Mouse (Mus musculus) forebrain, embryonic 12.5 days (tissue): ENCODE data around the gene Acads. TPM values are rescaled to one million over a fixed set of nuclear protein-coding genes. Genes with fewer than 3 reads are reported as not detected.

ENCODE experiments used
- ATAC-seq: fragments of 200-750 bp; cut with Nextera tagmentation; 2 replicates; pipeline ENCODE4 v1.8.0; 2017; ENCODE audit warnings: moderate TSS enrichment; ENCODE audit not compliant: low FRiP score
- H3K27ac ChIP-seq: fragments of 300-500 bp; sonication (generic); 2 replicates; pipeline ENCODE4 v1.5.1; 2016; ENCODE audit warnings: mild to moderate bottlenecking
- H3K27me3 ChIP-seq: fragments of 300-500 bp; sonication (generic); 2 replicates; pipeline ENCODE4 v1.6.1; 2016; ENCODE audit warnings: mild to moderate bottlenecking
- H3K36me3 ChIP-seq: fragments of 300-500 bp; sonication (generic); replicated peaks from 2 replicates; pipeline ENCODE4 v1.6.1; 2016; ENCODE audit warnings: mild to moderate bottlenecking
- H3K4me1 ChIP-seq: fragments of 300-500 bp; sonication (generic); 2 replicates; pipeline ENCODE4 v1.6.1; 2016
- H3K4me2 ChIP-seq: fragments of 300-500 bp; sonication (generic); 2 replicates; pipeline ENCODE4 v1.6.1; 2016; ENCODE audit warnings: mild to moderate bottlenecking, moderate library complexity
- H3K4me3 ChIP-seq: fragments of 300-500 bp; sonication (generic); replicated peaks from 2 replicates; pipeline ENCODE4 v1.5.1; 2016; ENCODE audit warnings: mild to moderate bottlenecking
- H3K9ac ChIP-seq: fragments of 300-500 bp; sonication (generic); 2 replicates; pipeline ENCODE4 v1.6.1; 2016; ENCODE audit warnings: mild to moderate bottlenecking
- H3K9me3 ChIP-seq: fragments of 300-500 bp; sonication (generic); 2 replicates; pipeline ENCODE4 v1.6.1; 2016
- WGBS: fragments of 180-500 bp; shearing (Covaris S2); methylation state at CpG from one replicate; pipeline ENCODE4 v1.1.7; 2016; 5-methylcytosine and 5-hydroxymethylcytosine counted together
- polyA plus RNA-seq: library from polyadenylated mRNA; unstranded; fragments of >200 nt; fragmentation: Nextera tagmentation; extraction: Ambion mirVana; gene quantifications from 2 replicates; pipeline ENCODE4 v1.2.1, GENCODE M21; 2016

Gene Acads
- polyA plus RNA-seq, 1 experiment from 2014 or later, result 33.0 TPM

DNA sequence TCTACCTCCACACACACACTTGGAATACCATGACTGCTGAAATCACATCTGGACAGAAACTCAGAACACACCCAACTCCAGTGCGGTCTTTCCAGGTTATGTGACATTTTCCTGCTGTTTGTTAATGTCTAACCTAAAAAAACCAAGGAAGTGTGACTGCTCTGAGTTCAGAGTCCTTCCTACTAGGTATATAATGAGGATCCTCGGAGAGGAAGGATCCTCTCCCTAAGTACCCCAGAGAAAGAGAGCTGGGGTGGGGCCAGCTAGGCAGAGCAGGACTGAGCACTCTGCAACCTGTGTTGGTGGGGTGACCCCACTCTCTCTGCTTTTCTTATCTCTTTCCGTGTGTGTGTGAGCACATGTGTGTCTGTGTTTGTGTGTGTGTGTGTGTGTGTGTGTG lies 28.2 kb upstream of the Acads start:
- no peak overlapping the region for H3K4me2 ChIP-seq
- no peak overlapping the region for H3K27ac ChIP-seq
- no peak overlapping the region for H3K9ac ChIP-seq
- no peak overlapping the region for H3K4me3 ChIP-seq
- no peaks in the 10 kb centered on the region for H3K27me3 ChIP-seq
- peaks cover 72% of the 10 kb centered on the region for H3K36me3 ChIP-seq
- WGBS, result 94% methylated on average over 3 of the region's 3 CpGs
- 0 out of 2 replicates have a peak, but pooled peaks cover 6% of the 10 kb centered on the region for H3K4me1 ChIP-seq
- H3K9me3 ChIP-seq, result no peaks in the 10 kb centered on the region
- no peak for ATAC-seq

- Histone ChIP-seq H3K36me3 (peaks cover 72% of the 10 kb centered on the region), H3K4me2 (no peak overlapping the region), H3K4me1 (0 out of 2 replicates have a peak, but pooled peaks cover 6% of the 10 kb centered on the region), H3K4me3 (no peak overlapping the region), H3K9me3 (no peaks in the 10 kb centered on the region), H3K9ac (no peak overlapping the region), H3K27me3 (no peaks in the 10 kb centered on the region), H3K27ac (no peak overlapping the region)
- no peak for ATAC-seq
Measured at GRCm38 (mm10) chr5:115146747-115147130, 27.6 kb upstream of the Acads start.

- H3K36me3 ChIP-seq, result peaks cover 68% of the 10 kb centered on the region
Measured at GRCm38 (mm10) chr5:115145976-115146746, 27.0 kb upstream of the Acads start.

DNA sequence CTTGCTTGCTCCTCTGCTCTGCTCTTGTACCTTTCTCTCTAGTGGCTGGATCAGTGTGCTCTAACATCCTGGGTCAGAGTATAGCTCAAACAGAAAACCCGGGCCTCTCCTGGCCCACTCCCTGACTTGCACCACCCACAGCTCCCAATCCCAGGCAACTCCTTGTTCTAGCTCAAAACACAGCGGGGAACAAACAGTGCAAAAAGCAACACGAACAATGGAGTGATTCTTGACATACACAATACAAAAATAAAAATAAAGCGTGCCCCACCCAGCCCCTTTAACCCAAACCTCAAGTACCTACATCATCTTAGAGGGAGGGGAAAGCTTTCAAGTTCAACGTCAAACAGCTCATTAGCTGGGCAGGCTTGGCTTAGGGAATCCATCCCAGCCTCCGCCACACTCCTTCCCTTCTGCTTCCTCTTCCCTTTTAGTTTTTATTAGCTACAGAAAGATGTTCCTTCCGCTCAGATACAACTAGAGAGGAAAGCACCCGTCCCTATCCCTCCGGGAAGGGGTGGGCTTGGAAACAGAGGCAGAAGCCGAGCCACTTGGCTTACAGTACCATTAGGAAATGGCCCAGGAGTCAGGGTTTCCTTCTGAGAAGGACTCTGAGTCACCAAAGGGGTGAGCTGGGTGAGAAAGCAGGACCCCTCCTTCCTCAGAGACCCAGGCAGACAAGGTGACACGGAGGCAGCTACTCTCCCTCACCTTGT lies 26.3 kb upstream of the Acads start:
- no peak overlapping the region; the same call in 1 of the 2 replicates for H3K9ac ChIP-seq
- no peak overlapping the region for H3K4me3 ChIP-seq
- peaks cover 62% of the 10 kb centered on the region for H3K36me3 ChIP-seq
- no peak overlapping the region for H3K4me2 ChIP-seq
- H3K4me1 ChIP-seq, result 0 out of 2 replicates have a peak, but pooled peaks cover 6% of the 10 kb centered on the region
- no peak for ATAC-seq
- no peaks in the 10 kb centered on the region for H3K9me3 ChIP-seq
- H3K27me3 ChIP-seq, result no peaks in the 10 kb centered on the region
- WGBS, result 79% methylated on average over 11 of the region's 11 CpGs
- no peak overlapping the region for H3K27ac ChIP-seq

More at GRCm38 (mm10) chr5:115145976-115146746, 27.0 kb upstream of the Acads start:
- H3K27me3 ChIP-seq, result no peaks in the 10 kb centered on the region
- H3K27ac ChIP-seq, result no peak overlapping the region
- H3K9me3 ChIP-seq, result no peaks in the 10 kb centered on the region
- H3K4me2 ChIP-seq, result no peak overlapping the region
- H3K4me1 ChIP-seq, result 0 out of 2 replicates have a peak, but pooled peaks cover 6% of the 10 kb centered on the region
- H3K4me3 ChIP-seq, result no peak overlapping the region
- 79% methylated on average over 6 of the region's 6 CpGs for WGBS
- H3K9ac ChIP-seq, result no peak overlapping the region
- ATAC-seq, result no peak

DNA sequence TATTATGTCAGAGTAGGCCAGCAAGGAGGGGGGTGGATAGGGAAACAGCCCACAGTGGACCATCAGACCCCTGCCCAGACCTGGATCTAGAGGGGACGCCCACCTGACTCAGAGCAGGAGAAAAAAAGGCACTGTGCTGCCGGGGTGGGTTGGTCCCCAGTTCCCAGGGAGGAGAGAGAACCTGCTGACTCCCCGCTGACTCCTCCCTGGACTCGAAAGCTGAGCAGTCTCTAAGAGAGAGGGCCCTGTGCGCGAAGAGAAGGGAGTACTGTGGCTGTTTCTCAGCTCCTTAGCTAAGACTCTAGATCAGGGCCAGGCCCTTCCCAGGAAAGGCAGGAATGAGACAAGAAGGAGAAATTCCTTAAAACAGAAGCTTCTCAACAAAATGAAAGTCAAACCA lies 25.3 kb upstream of the Acads start:
- peaks cover 52% of the 10 kb centered on the region for H3K36me3 ChIP-seq

GRCm38 (mm10) chr5:115143552-115143951 lies 24.4 kb upstream of the Acads start:
- Histone ChIP-seq H3K9me3 (no peaks in the 10 kb centered on the region), H3K4me2 (no peak overlapping the region), H3K27ac (no peak overlapping the region), H3K36me3 (peaks cover 45% of the 10 kb centered on the region), H3K27me3 (no peaks in the 10 kb centered on the region), H3K4me3 (no peak overlapping the region), H3K9ac (no peak overlapping the region), H3K4me1 (0 out of 2 replicates have a peak, but pooled peaks cover 6% of the 10 kb centered on the region)
- 82% methylated on average over 10 of the region's 10 CpGs for WGBS
- ATAC-seq, result no peak

More for the DNA sequence above, 25.3 kb upstream of the Acads start:
- ATAC-seq, result no peak
- Histone ChIP-seq H3K4me2 (no peak overlapping the region), H3K4me1 (0 out of 2 replicates have a peak, but pooled peaks cover 6% of the 10 kb centered on the region), H3K27ac (no peak overlapping the region), H3K4me3 (no peak overlapping the region), H3K27me3 (no peaks in the 10 kb centered on the region), H3K9me3 (no peaks in the 10 kb centered on the region), H3K9ac (no peak overlapping the region)
- 68% methylated on average over 6 of the region's 6 CpGs for WGBS

GRCm38 (mm10) chr5:115142166-115142697 lies 23.1 kb upstream of the Acads start:
- Histone ChIP-seq H3K27me3 (no peaks in the 10 kb centered on the region), H3K4me2 (no peak overlapping the region), H3K9me3 (no peaks in the 10 kb centered on the region), H3K4me3 (no peak overlapping the region), H3K4me1 (0 out of 2 replicates have a peak, but pooled peaks cover 6% of the 10 kb centered on the region), H3K27ac (no peak overlapping the region), H3K36me3 (peaks cover 32% of the 10 kb centered on the region), H3K9ac (no peak overlapping the region)
- ATAC-seq, result no peak
- 92% methylated on average over 9 of the region's 9 CpGs for WGBS

DNA sequence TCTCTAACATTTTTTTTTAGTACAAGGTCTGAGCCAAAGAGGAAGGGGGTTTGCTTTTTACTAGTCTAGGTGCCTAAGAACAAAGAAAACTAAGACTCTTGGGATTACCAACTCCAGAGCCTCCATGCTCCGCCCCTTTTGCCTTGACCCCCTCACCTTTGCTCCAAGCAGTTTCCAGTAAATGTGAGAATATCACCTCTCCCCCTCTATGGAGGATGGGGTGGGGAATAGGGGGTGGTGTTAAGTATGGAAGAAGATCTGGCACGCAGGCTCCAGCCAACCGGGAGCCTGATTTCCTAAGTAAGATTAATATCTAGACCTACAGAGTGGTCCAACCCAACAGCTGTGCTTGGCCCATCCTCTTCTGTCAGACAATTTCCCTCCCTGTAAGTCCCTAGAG lies 21.6 kb upstream of the Acads start:
- no peak overlapping the region for H3K9ac ChIP-seq
- H3K27me3 ChIP-seq, result no peaks in the 10 kb centered on the region
- peaks cover 17% of the 10 kb centered on the region for H3K36me3 ChIP-seq
- H3K27ac ChIP-seq, result no peak overlapping the region
- H3K4me2 ChIP-seq, result no peak overlapping the region
- 87% methylated on average over 3 of the region's 3 CpGs for WGBS
- H3K4me3 ChIP-seq, result no peak overlapping the region
- 0 out of 2 replicates have a peak, but pooled peaks cover 6% of the 10 kb centered on the region for H3K4me1 ChIP-seq
- ATAC-seq, result no peak
- H3K9me3 ChIP-seq, result no peaks in the 10 kb centered on the region

- WGBS, result 71% methylated on average over 4 of the region's 4 CpGs
- Histone ChIP-seq H3K4me1 (peaks cover 8% of the 10 kb centered on the region), H3K9me3 (no peaks in the 10 kb centered on the region), H3K36me3 (peaks cover 1% of the 10 kb centered on the region; the same call in 1 of the 2 replicates), H3K27ac (no peak overlapping the region), H3K9ac (no peak overlapping the region), H3K4me2 (no peak overlapping the region), H3K4me3 (no peak overlapping the region), H3K27me3 (no peaks in the 10 kb centered on the region)
- no peak for ATAC-seq
Measured at GRCm38 (mm10) chr5:115139124-115139523, 20.0 kb upstream of the Acads start.

- 0 out of 2 replicates have a peak within 1 kb of the TSS, but pooled peaks have one; percentile 42 for H3K27ac ChIP-seq
- peaks cover 11% of the 10 kb centered on the region for H3K36me3 ChIP-seq
- H3K4me2 ChIP-seq, result peak within 1 kb of the TSS; percentile 90
- peaks cover 21% of the 10 kb centered on the region for H3K4me1 ChIP-seq
- H3K9ac ChIP-seq, result peak within 1 kb of the TSS; percentile 90
- H3K4me3 ChIP-seq, result peak within 1 kb of the TSS; percentile 89
- no peaks in the 10 kb centered on the region for H3K27me3 ChIP-seq
- ATAC-seq, result peak; percentile 95
- H3K9me3 ChIP-seq, result no peaks in the 10 kb centered on the region
- WGBS, result under 1% methylated on average over 59 of the region's 81 CpGs
Measured at GRCm38 (mm10) chr5:115134234-115135165, 15.4 kb upstream of the Acads start, which contains the start of gene Unc119b. Unc119b (minus strand) TSS chr5:115134975.

- H3K36me3 ChIP-seq, result peaks cover 21% of the 10 kb centered on the region
- 67% methylated on average over 6 of the region's 6 CpGs for WGBS
- H3K4me3 ChIP-seq, result peak overlapping the region; percentile 89
- ATAC-seq, result no peak
- peak overlapping the region; percentile 90 for H3K4me2 ChIP-seq
- no peaks in the 10 kb centered on the region for H3K9me3 ChIP-seq
- peak overlapping the region; percentile 90 for H3K9ac ChIP-seq
- H3K27ac ChIP-seq, result no peak overlapping the region
- H3K4me1 ChIP-seq, result peaks cover 21% of the 10 kb centered on the region
- no peaks in the 10 kb centered on the region for H3K27me3 ChIP-seq
Measured at GRCm38 (mm10) chr5:115133358-115134066, 14.4 kb upstream of the Acads start.
